Mouse (Mus musculus): ENCODE measurements around the gene Zfp13.

DNA sequence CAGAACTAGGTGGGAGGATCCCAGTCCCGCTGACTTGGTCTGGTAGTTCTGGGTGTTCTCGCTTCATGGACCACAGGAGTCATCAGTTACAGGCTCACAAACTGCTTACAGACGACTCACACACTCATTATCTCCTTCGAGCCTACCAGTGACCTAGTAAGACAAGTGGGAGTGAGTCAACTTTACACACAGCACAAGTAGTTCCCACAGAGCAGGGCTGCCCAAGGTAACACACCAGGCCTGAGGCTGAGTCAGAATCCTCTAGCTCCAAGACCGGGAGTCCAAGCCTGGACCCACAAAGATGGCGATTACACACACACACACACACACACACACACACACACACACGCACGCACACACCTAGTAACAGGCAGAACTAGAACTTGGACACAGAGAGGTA is 14.5 kb downstream of the Zfp13 start:
- TF ChIP-seq CTCF (IDR thresholded peaks at IDR 0.05; ENCODE audit: borderline replicate concordance, control insufficient read depth, extremely low read depth, insufficient read depth, low read length, poor library complexity), result no peak
- no peak for TF ChIP-seq POLR2A (IDR thresholded peaks at IDR 0.05; ENCODE audit: control insufficient read depth, extremely low read depth, insufficient read depth, low read length, poor library complexity)
